Mouse (Mus musculus) forelimb bud, embryonic 11.5 days (tissue): ENCODE data around the gene Plekhf1.
A peak's percentile ranks its signal among the peaks of the same experiment; 100 is the strongest.

Experiments
- DNase-seq: peaks from one replicate; pipeline ENCODE4 v3.0.0-alpha.2; 2012; ENCODE audit warnings: low read depth, low spot score

Plekhf1 gene

GRCm38 (mm10) chr7:38227900-38228298, at the start of gene Plekhf1:
TSS of gene Plekhf1 (minus strand) at chr7:38228016.
- peak; percentile 91 for DNase-seq

DNA sequence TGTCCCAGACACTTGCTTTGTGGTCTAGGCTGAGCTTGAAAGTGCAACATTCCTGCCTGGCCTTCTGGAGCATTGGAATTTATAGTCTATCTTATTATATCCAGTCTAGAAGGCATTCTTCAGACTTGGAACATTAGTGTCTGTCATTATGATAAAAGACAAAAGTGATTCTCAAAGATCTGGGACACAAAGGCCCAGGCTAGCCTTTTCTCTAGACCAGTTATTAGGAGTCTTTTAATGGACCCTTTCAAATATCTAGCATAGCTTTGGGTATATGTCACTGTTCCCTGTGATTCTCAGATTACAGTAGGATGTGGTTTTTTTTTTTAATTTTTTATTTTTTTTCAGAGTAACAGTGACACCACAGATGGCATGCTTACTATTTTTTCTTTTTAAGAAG, 44.7 kb upstream of the Plekhf1 start:
- no peak for DNase-seq

GRCm38 (mm10) chr7:38271859-38272258, 44.0 kb upstream of the Plekhf1 start:
- no peak for DNase-seq

- no peak for DNase-seq
Measured at GRCm38 (mm10) chr7:38271511-38271811, 43.6 kb upstream of the Plekhf1 start.

DNA sequence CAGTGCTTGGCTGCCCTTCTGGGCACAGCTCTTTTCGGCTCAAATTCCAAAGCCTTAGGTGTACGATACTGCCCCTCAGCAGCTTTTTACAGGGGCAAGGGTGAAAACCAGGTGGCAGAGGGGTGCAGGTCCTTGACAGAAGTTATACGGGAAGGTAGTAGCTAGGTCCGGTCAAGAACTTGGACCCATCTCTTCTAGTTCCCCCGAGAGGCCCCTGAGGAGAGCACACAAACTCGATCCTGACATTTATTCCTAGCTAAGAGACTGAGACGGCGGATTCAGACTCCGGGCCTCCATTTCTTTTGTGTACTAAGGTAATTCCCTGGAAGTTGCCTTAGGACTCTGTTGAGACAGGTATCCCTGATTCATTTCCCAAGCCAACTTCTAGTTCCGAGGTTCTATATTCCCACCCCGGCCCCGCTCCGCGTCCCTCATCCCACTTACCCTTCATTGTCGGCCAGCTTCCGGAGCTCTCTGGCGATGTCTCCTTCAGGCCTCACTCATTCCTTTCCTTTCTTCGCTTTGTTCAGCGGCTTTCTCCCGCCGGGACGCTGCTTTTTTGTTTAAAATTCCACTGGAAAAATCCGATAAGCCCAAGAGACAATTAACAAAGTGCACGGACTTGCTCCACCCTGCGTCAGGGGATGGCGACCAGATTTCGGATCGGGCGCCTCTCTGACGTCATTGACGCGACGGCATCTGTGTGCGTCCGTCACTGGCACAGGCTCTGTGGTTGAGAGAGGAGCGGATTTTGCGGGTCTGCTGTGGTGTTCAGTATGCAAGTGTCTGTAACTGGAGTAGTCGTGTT, 43.1 kb upstream of the Plekhf1 start, which contains the start of gene Pop4:
Gene Pop4, minus strand, starts transcription at position 721 of the 808 bp plus-strand sequence.
- DNase-seq = peak; percentile 93

DNA sequence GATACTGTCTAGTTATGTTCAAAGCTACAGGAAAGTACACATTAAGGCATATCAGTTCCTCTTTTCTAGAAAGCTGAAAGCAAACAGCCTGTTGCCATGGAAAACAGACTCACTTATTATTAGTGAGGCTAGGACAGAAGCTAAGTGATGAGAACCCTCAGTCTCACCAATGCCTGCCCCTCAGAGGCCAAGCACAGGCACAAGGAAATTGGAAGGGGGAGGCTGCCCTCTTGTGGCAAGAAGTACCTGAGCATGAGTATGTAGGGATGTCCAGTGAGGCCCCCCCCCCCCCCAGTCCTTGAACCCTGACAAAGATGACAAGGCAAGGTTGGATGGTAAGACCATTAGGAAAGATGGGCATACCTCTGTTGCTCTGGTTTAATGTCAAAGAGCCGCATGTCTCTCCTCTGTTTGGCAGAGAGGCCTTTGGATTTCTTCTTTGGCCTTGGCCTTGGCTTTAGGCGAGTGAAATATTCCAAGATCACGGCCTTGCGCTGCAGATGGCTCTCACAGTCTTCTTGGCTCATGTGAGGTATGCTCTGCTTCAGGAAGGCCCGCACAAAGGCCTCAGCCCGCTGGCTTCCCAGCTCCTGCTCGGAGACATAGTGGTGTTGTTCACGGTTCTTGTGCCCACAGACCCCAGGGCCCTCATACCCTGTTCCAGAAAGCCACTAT, 39.3 kb upstream of the Plekhf1 start:
- DNase-seq = peak; percentile 29

DNA sequence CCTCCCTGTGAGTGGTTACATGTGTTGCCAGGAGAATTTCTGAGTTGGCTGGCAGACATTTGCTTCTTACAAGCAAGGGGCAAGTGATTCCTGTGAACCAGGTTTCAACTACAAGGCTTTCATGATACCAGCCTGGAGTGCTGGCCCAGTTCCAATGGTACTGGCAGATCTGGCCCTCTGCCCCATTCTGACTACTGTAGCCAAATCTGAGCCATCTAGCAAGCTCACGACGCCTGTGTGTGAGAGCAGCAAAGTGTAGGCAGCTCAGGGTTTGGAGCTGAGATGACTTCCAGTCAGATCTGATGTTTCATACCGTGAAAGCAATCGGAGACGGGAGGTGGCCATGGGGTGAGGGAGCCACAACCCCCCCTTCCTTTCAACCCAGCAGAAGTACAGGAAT, 34.6 kb upstream of the Plekhf1 start:
- no peak for DNase-seq

DNA sequence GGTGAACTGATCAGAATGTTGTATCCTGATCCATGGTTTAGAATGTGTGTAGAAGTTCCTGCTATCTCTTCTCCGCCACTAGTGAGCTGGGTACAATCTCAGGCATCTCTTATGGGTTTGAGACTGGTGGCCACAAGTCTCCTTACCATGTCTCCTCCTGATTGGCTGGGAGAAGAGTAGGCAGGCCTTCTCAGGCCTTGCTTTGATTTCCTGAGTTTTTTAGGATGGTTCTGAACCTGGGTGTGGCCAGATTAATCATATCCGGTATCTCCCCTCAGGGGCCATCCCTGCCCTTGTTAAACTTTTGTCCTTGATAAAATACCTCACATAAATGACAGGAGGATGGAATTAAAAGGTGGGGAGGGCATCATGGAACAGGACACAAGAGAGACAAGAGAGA, 31.8 kb upstream of the Plekhf1 start:
- no peak for DNase-seq

DNA sequence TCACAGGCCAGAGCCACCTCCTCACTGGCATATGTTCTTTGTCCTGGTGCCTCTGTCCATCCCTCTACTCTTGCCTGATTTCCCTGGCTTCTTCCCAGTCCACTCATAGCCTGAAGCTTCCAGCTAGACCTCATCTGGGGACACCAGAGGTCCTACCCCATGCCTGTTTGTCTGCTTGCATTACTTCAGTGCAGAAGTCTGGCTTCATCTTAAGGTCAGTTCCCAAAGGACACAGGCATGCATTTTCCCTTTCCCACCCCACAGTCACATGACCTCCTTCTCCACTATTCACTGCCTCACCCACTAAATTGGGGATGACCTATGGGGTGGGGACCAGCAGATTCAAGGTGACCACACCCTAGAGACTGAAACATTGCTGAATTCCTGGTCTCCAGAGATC, 25.6 kb upstream of the Plekhf1 start:
- no peak for DNase-seq

- DNase-seq = no peak
Measured at GRCm38 (mm10) chr7:38251494-38252216, 23.8 kb upstream of the Plekhf1 start.

DNA sequence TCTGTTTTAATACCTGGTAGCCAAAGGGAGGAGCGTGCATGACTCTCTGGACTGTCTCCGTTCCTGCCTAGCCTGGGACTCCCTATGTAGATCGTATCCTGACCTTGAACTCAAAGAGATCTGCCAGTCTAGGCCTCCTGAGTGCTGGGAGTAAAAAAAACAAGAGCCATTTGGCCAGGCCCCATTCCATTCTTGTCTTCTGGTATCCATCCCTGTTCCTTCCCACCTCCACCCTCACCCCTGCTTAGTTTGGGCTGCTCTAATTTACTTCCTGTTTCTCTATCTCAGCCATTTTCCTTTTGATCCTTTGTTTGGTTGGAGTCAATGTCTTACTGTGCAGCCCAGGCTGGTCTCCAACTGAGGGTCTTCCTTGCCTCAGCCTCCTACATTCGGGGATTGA, 14.6 kb upstream of the Plekhf1 start:
- no peak for DNase-seq

- no peak for DNase-seq
Measured at GRCm38 (mm10) chr7:38237140-38237539, 9.3 kb upstream of the Plekhf1 start.

GRCm38 (mm10) chr7:38236400-38237105, 8.7 kb upstream of the Plekhf1 start:
- DNase-seq = no peak

- DNase-seq = no peak
Measured at GRCm38 (mm10) chr7:38230285-38230684, 2.5 kb upstream of the Plekhf1 start.

GRCm38 (mm10) chr7:38228329-38228728, 513 bp upstream of the Plekhf1 start:
- DNase-seq = no peak

GRCm38 (mm10) chr7:38227181-38227899, 476 bp downstream of the Plekhf1 start:
- DNase-seq = peak; percentile 72

GRCm38 (mm10) chr7:38226226-38226625, 1.6 kb downstream of the Plekhf1 start:
- DNase-seq = no peak

GRCm38 (mm10) chr7:38224577-38225369, 3.0 kb downstream of the Plekhf1 start:
- DNase-seq = no peak

- no peak for DNase-seq
Measured at GRCm38 (mm10) chr7:38220866-38221265, 7.0 kb downstream of the Plekhf1 start.

DNA sequence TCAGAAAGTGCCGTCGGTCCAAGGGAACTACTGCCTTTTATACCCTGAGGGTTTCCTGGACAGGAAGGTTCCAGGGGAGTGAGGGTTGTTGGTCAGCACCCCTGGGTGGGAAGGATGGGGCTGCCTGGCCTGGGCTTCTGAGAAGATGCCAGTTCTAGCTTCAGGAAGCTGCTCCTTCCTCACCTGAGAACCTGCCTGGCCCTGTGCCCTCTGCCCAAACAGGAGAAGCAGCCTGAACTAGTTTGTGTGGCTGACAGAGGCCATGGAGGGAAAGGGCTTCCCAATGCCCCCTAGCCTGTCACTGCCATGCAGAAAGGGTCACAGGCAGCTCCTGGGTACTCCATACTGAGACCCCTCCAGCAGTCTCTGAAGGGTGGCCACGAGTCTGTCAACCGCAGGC, 8.3 kb downstream of the Plekhf1 start:
- DNase-seq = no peak
